Comparison of ENCODE assay signal across 8 mouse cellular contexts in the genomic region with DNA sequence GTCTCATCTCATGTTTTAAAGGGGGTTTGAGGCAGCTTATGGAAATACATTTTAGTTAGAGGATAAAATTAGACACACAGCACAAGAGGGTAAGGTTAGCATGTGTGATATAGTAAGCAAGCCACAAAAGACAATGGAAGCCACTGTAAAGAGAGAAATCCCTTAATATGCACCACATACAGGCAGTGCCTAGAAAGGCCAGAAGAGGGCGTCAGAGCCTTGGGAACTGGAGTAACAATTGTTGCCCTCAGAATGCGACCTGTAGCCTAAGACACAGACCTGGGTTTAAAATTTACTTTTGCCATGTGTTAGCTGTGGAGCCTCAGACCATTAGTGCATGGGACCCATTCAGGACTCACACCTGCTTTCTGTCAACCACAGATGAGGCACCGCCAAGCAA. TPM values are rescaled to one million over a fixed set of nuclear protein-coding genes. Genes with fewer than 3 reads are reported as not detected.
DNase-seq lines count a peak whose midpoint lies in the region; ATAC-seq lines count a peak whose summit lies in the region.

No protein-coding gene starts in this region.

- H3K36me3 ChIP-seq in kidney, embryonic 16.5 days (ENCODE audit: insufficient read depth, low read length): no peaks in the 10 kb centered on the region
- H3K36me3 ChIP-seq in heart, embryonic 10.5 days: no peaks in the 10 kb centered on the region

- H3K27me3 ChIP-seq in kidney, embryonic 16.5 days (ENCODE audit: insufficient read depth, low read length): no peaks in the 10 kb centered on the region
- peaks cover 7% of the 10 kb centered on the region; the same call in 1 of the 2 replicates for H3K27me3 ChIP-seq in heart, embryonic 10.5 days (ENCODE audit: insufficient read depth, poor library complexity, severe bottlenecking)

- H3K4me3 ChIP-seq in kidney, embryonic 16.5 days (ENCODE audit: low read length): no peak overlapping the region
- no peak overlapping the region for H3K4me3 ChIP-seq in heart, embryonic 10.5 days

- 30% methylated on average over 3 of the region's 3 CpGs for WGBS in kidney, embryonic 16.5 days
- WGBS in heart, embryonic 10.5 days: 37% methylated on average over 3 of the region's 3 CpGs

- no peaks in the 10 kb centered on the region for H3K9me3 ChIP-seq in kidney, embryonic 16.5 days (ENCODE audit: low read length)
- H3K9me3 ChIP-seq in heart, embryonic 10.5 days: no peaks in the 10 kb centered on the region

- no peak overlapping the region for H3K4me2 ChIP-seq in kidney, embryonic 16.5 days (replicated peaks; ENCODE audit: low read depth, low read length)

- no peak overlapping the region for H3K27ac ChIP-seq in kidney, embryonic 16.5 days (ENCODE audit: low read length)
- H3K27ac ChIP-seq in heart, embryonic 10.5 days: no peak overlapping the region

- H3K9ac ChIP-seq in kidney, embryonic 16.5 days (replicated peaks; ENCODE audit: low read length): no peak overlapping the region

- DNase-seq in kidney, adult 18-20 months: peak; percentile 12
- peak; percentile 5 to 8 for DNase-seq in B cell, adult 2 months
- peak; percentile 13 for DNase-seq in NIH3T3 (ENCODE audit: low read depth)
- peak; percentile 29 for DNase-seq in kidney, postnatal 10 days
- DNase-seq in thymus, postnatal 14 days: peak; percentile 34
- DNase-seq in heart, adult 9 months (ENCODE audit: low spot score in 2 of 2): no peak
- DNase-seq in heart, embryonic 10.5 days (ENCODE audit: low spot score): no peak

- no peak for ATAC-seq in kidney, embryonic 16.5 days (ENCODE audit: low FRiP score, low TSS enrichment)

- H3K4me1 ChIP-seq in kidney, embryonic 16.5 days (ENCODE audit: insufficient read depth, low read length): no peaks in the 10 kb centered on the region
- no peaks in the 10 kb centered on the region; the same call in 1 of the 2 replicates for H3K4me1 ChIP-seq in heart, embryonic 10.5 days

RNA-seq across cellular contexts. Expression of a gene that starts 54.2 kb away (rescaled TPM):
- 10.9 and 13.6 TPM in 2 replicates for polyA plus RNA-seq in kidney, embryonic 16.5 days (2015; fragmentation: Nextera tagmentation; extraction: Ambion mirVana)
- 10.5 and 13.3 TPM in 2 replicates for polyA plus RNA-seq in heart, embryonic 10.5 days (2016; fragmentation: Nextera tagmentation; extraction: Ambion mirVana)

Comparison
In these comparisons a context has a peak if more than half of its experiments do, and no peak if none do; other contexts are left out.
1. DNase-seq: peak in kidney, adult 18-20 months (single experiment), B cell, adult 2 months (2 of 2), NIH3T3 (single experiment), kidney, postnatal 10 days (single experiment) and thymus, postnatal 14 days (single experiment); none in heart, adult 9 months (0 of 2) and heart, embryonic 10.5 days (single experiment).